Mouse (Mus musculus): Measurements from ENCODE around the gene Zfp451.

GRCm38 (mm10) chr1:33754965-33755735 is 59.2 kb downstream of the Zfp451 start:
- TF ChIP-seq POLR2A (IDR thresholded peaks at IDR 0.05; ENCODE audit: control insufficient read depth, low read depth, low read length) (no peak), CTCF (IDR thresholded peaks at IDR 0.05; ENCODE audit: control insufficient read depth, insufficient read depth, insufficient replicate concordance, low read depth, low read length) (no peak)
